Mouse (Mus musculus): ENCODE data around the gene Gan. TPM values are rescaled to one million over a fixed set of nuclear protein-coding genes. Genes with fewer than 3 reads are reported as not detected.

Gan gene
- total RNA-seq, 1 experiment: 7.9 TPM

DNA sequence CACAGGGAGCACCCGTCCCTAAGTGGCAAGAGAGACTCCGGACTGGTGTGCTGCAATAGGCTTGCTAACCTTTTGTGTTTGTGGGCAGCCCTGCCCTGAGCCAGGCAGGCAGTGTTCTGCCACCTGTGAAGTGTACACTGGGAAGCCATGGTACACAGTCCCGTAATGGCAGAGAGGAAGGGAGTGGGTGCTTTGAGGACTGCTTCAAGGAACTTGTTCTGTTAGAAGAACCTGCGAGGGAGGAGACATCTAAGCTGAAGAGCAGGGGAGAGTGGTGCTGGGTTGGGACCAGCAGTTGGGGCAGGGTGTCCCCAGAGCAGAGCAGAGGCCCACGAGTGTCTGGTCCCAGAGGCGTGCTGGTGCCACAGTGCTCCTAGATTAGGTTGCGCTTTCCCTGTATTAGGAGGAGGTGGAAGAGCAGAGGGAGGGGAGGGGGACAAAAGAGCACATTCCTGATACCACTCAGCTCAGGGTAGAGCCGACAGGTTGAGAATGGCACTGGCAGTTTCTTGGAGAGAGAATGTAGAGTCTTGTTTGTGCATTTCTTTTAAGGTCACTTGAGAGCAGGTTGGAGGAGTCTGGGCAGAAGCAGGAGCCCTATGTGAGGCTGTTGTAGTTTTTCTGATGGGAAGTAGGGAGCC lies 9.4 kb downstream of the Gan start:
- in situ Hi-C loops (cut with MboI; ENCODE audit: low sequenced_read_pairs in 2 of 2, unreplicated experiment in 2 of 2): no loop called here
- Histone ChIP-seq H3K9me3 (ENCODE audit: control insufficient read depth, insufficient read depth, low read depth, low read length) (no peaks in the 10 kb centered on the region), H3K4me3 (ENCODE audit: insufficient read depth in 1 of 2, low read depth in 1 of 2, low read length in 2 of 2, poor library complexity in 1 of 2, severe bottlenecking in 1 of 2) (no peak overlapping the region), H3K27ac (ENCODE audit: insufficient read depth, low read depth, low read length, poor library complexity, severe bottlenecking) (no peak overlapping the region), H3K36me3 (ENCODE audit: control insufficient read depth, insufficient read depth, low read length, poor library complexity, severe bottlenecking) (no peaks in the 10 kb centered on the region), H3K9ac (ENCODE audit: insufficient read depth, low read depth, low read length, poor library complexity, severe bottlenecking) (no peak overlapping the region), H3K4me1 (ENCODE audit: control insufficient read depth in 2 of 2, insufficient read depth in 2 of 2, low read length in 2 of 2, poor library complexity in 1 of 2) (no peaks in the 10 kb centered on the region)
- no peak for TF ChIP-seq MAFK (IDR thresholded peaks at IDR 0.05; ENCODE audit: insufficient read depth, low read depth, low read length)
- no peak for TF ChIP-seq ZC3H11A (IDR thresholded peaks at IDR 0.05; ENCODE audit: borderline replicate concordance, low read depth, low read length)
- no peak for TF ChIP-seq CHD2 (IDR thresholded peaks at IDR 0.05; ENCODE audit: low read depth, low read length)
- TF ChIP-seq ZNF384 (IDR thresholded peaks at IDR 0.05; ENCODE audit: low read depth, low read length): no peak
- TF ChIP-seq HCFC1 (IDR thresholded peaks at IDR 0.05; ENCODE audit: borderline replicate concordance, insufficient read depth, low read length): no peak
- no peak for DNase-seq (ENCODE audit: low read depth, low spot score)

DNA sequence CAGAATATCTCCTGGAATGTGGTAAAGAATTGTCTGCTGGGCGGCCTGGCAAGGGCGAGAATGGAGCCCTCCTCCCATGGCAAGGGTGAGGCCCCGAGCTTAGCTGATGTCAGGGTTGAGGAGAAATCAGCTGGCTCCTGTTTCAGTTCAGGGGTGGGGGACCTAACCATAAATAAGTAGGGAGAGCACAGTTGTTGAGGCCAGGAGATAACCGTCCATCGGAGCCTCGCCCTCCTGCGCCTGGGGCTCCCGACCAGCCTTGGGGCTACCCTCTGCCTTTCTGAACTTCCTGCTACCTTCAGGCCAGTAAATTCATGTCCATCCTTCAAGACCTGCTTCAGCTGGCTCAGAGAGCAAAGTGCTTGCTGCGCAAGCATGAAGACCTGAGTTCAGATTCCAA lies 10.4 kb downstream of the Gan start:
- H3K4me1 ChIP-seq (ENCODE audit: control insufficient read depth in 2 of 2, insufficient read depth in 2 of 2, low read length in 2 of 2, poor library complexity in 1 of 2): no peaks in the 10 kb centered on the region
- H3K9me3 ChIP-seq (ENCODE audit: control insufficient read depth, insufficient read depth, low read depth, low read length): no peaks in the 10 kb centered on the region
- H3K4me3 ChIP-seq (ENCODE audit: insufficient read depth in 1 of 2, low read depth in 1 of 2, low read length in 2 of 2, poor library complexity in 1 of 2, severe bottlenecking in 1 of 2): no peak overlapping the region
- no peak for DNase-seq (ENCODE audit: low read depth, low spot score)
- no peak for TF ChIP-seq MAFK (IDR thresholded peaks at IDR 0.05; ENCODE audit: insufficient read depth, low read depth, low read length)
- no peak for TF ChIP-seq ZNF384 (IDR thresholded peaks at IDR 0.05; ENCODE audit: low read depth, low read length)
- TF ChIP-seq HCFC1 (IDR thresholded peaks at IDR 0.05; ENCODE audit: borderline replicate concordance, insufficient read depth, low read length): no peak
- TF ChIP-seq CHD2 (IDR thresholded peaks at IDR 0.05; ENCODE audit: low read depth, low read length): no peak
- TF ChIP-seq ZC3H11A (IDR thresholded peaks at IDR 0.05; ENCODE audit: borderline replicate concordance, low read depth, low read length): no peak
- H3K27ac ChIP-seq (ENCODE audit: insufficient read depth, low read depth, low read length, poor library complexity, severe bottlenecking): no peak overlapping the region
- in situ Hi-C loops (cut with MboI; ENCODE audit: low sequenced_read_pairs in 2 of 2, unreplicated experiment in 2 of 2): no loop called here
- H3K36me3 ChIP-seq (ENCODE audit: control insufficient read depth, insufficient read depth, low read length, poor library complexity, severe bottlenecking): no peaks in the 10 kb centered on the region
- no peak overlapping the region for H3K9ac ChIP-seq (ENCODE audit: insufficient read depth, low read depth, low read length, poor library complexity, severe bottlenecking)

DNA sequence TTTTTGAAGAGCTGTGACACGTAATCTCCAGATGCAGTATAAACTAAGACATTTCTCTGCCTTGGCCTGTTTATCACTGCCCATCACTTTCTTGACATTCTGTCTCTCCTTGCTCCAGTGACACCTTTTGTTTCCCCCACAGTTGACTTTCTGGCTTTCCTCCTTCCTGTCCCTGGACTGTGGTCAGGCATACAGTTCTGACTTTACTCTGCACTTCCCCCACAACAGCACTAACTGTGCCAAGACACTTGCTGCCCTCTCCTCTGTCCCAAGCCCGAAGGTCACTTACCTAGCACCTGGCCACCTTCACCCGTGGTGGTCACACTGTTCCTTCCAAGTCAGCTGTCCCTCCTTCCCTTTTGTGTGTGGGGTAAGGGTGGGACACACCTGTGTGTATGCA lies 13.9 kb downstream of the Gan start:
- Histone ChIP-seq H3K4me1 (ENCODE audit: control insufficient read depth in 2 of 2, insufficient read depth in 2 of 2, low read length in 2 of 2, poor library complexity in 1 of 2) (no peaks in the 10 kb centered on the region), H3K4me3 (ENCODE audit: insufficient read depth in 1 of 2, low read depth in 1 of 2, low read length in 2 of 2, poor library complexity in 1 of 2, severe bottlenecking in 1 of 2) (no peak overlapping the region), H3K36me3 (ENCODE audit: control insufficient read depth, insufficient read depth, low read length, poor library complexity, severe bottlenecking) (no peaks in the 10 kb centered on the region), H3K27ac (ENCODE audit: insufficient read depth, low read depth, low read length, poor library complexity, severe bottlenecking) (no peak overlapping the region), H3K9me3 (ENCODE audit: control insufficient read depth, insufficient read depth, low read depth, low read length) (no peaks in the 10 kb centered on the region), H3K9ac (ENCODE audit: insufficient read depth, low read depth, low read length, poor library complexity, severe bottlenecking) (no peak overlapping the region)
- no peak for DNase-seq (ENCODE audit: low read depth, low spot score)
- TF ChIP-seq ZNF384 (IDR thresholded peaks at IDR 0.05; ENCODE audit: low read depth, low read length): no peak
- no peak for TF ChIP-seq ZC3H11A (IDR thresholded peaks at IDR 0.05; ENCODE audit: borderline replicate concordance, low read depth, low read length)
- TF ChIP-seq HCFC1 (IDR thresholded peaks at IDR 0.05; ENCODE audit: borderline replicate concordance, insufficient read depth, low read length): no peak
- no peak for TF ChIP-seq CHD2 (IDR thresholded peaks at IDR 0.05; ENCODE audit: low read depth, low read length)
- no peak for TF ChIP-seq MAFK (IDR thresholded peaks at IDR 0.05; ENCODE audit: insufficient read depth, low read depth, low read length)
- in situ Hi-C loops (cut with MboI; ENCODE audit: low sequenced_read_pairs in 2 of 2, unreplicated experiment in 2 of 2): no loop called here

- in situ Hi-C loops (cut with MboI; ENCODE audit: low sequenced_read_pairs in 2 of 2, unreplicated experiment in 2 of 2): no loop called here
- H3K4me3 ChIP-seq (ENCODE audit: insufficient read depth in 1 of 2, low read depth in 1 of 2, low read length in 2 of 2, poor library complexity in 1 of 2, severe bottlenecking in 1 of 2): no peak overlapping the region
- H3K4me1 ChIP-seq (ENCODE audit: control insufficient read depth in 2 of 2, insufficient read depth in 2 of 2, low read length in 2 of 2, poor library complexity in 1 of 2): no peaks in the 10 kb centered on the region
- no peak for DNase-seq (ENCODE audit: low read depth, low spot score)
- H3K27ac ChIP-seq (ENCODE audit: insufficient read depth, low read depth, low read length, poor library complexity, severe bottlenecking): no peak overlapping the region
- H3K9me3 ChIP-seq (ENCODE audit: control insufficient read depth, insufficient read depth, low read depth, low read length): no peaks in the 10 kb centered on the region
- H3K36me3 ChIP-seq (ENCODE audit: control insufficient read depth, insufficient read depth, low read length, poor library complexity, severe bottlenecking): no peaks in the 10 kb centered on the region
- TF ChIP-seq ZC3H11A (IDR thresholded peaks at IDR 0.05; ENCODE audit: borderline replicate concordance, low read depth, low read length) (no peak), HCFC1 (IDR thresholded peaks at IDR 0.05; ENCODE audit: borderline replicate concordance, insufficient read depth, low read length) (no peak), MAFK (IDR thresholded peaks at IDR 0.05; ENCODE audit: insufficient read depth, low read depth, low read length) (no peak), CHD2 (IDR thresholded peaks at IDR 0.05; ENCODE audit: low read depth, low read length) (no peak), ZNF384 (IDR thresholded peaks at IDR 0.05; ENCODE audit: low read depth, low read length) (0 out of 2 replicates have a peak, but pooled peaks have one; percentile 45)
- H3K9ac ChIP-seq (ENCODE audit: insufficient read depth, low read depth, low read length, poor library complexity, severe bottlenecking): no peak overlapping the region
Measured at GRCm38 (mm10) chr8:117172904-117173303, 15.0 kb downstream of the Gan start.
